ENCODE assay signal across 8 mouse cellular contexts in the genomic region with DNA sequence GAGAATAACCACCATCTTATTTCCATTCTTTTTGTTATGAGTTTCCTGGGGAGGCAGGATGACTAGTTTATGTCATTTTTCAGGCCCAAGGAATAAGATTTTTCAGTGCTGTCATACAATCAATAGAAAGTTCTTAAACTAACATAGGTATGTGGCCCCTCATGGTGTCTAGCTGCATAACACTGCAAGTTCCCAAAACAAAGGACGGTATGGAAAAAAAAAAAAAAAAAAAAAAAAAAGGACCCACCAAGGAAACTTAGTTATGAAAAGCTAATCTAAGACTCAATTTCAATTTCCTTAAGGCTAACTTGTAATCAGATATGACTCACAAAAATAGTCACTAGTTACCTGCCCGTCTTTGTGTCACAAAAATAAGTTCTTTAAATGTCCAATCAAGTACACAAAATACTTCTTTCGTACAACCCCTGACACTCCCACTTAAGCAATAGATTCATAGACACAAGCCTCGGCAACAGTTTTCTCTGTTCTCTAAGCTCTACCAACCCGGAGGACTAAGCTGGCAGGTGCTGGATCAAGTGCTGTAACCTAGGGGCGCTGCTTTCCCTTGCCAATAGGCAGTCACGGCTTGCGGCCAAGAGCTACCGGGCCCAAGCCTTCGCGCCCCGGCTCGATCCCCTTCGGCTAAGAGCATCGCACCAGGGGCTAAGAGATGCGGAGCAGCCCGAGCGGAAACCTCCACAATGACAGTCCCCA. TPM values are rescaled to one million over a fixed set of nuclear protein-coding genes. Genes with fewer than 3 reads are reported as not detected.
DNase-seq lines count a peak whose midpoint lies in the region; ATAC-seq lines count a peak whose summit lies in the region.

No protein-coding gene starts in this region.

- H3K9me3 ChIP-seq in heart, embryonic 11.5 days (replicated peaks; ENCODE audit: control insufficient read depth, low read length) = no peaks in the 10 kb centered on the region
- no peaks in the 10 kb centered on the region for H3K9me3 ChIP-seq in embryonic facial prominence, embryonic 12.5 days
- H3K9me3 ChIP-seq in limb, embryonic 11.5 days (ENCODE audit: control insufficient read depth, low read length) = no peaks in the 10 kb centered on the region
- H3K9me3 ChIP-seq in neural tube, embryonic 13.5 days = no peaks in the 10 kb centered on the region

- H3K4me1 ChIP-seq in heart, embryonic 11.5 days (ENCODE audit: control insufficient read depth, insufficient read depth, low read length) = peaks cover 6% of the 10 kb centered on the region; the same call in 1 of the 2 replicates
- H3K4me1 ChIP-seq in embryonic facial prominence, embryonic 12.5 days = no peaks in the 10 kb centered on the region
- H3K4me1 ChIP-seq in limb, embryonic 11.5 days (ENCODE audit: control insufficient read depth, insufficient read depth, low read length) = no peaks in the 10 kb centered on the region
- H3K4me1 ChIP-seq in neural tube, embryonic 13.5 days (replicated peaks) = peaks cover 23% of the 10 kb centered on the region

- peak overlapping the region; percentile 74 for H3K4me2 ChIP-seq in heart, embryonic 11.5 days
- peak overlapping the region; percentile 62 for H3K4me2 ChIP-seq in embryonic facial prominence, embryonic 12.5 days (replicated peaks)
- peak overlapping the region; percentile 41 for H3K4me2 ChIP-seq in limb, embryonic 11.5 days (ENCODE audit: low read depth, severe bottlenecking)
- peak overlapping the region; percentile 68 for H3K4me2 ChIP-seq in neural tube, embryonic 13.5 days

- no peaks in the 10 kb centered on the region for H3K27me3 ChIP-seq in heart, embryonic 11.5 days (ENCODE audit: control insufficient read depth, insufficient read depth, low read length)
- H3K27me3 ChIP-seq in embryonic facial prominence, embryonic 12.5 days = no peaks in the 10 kb centered on the region
- no peaks in the 10 kb centered on the region for H3K27me3 ChIP-seq in limb, embryonic 11.5 days (ENCODE audit: control insufficient read depth, insufficient read depth, low read length)
- no peaks in the 10 kb centered on the region for H3K27me3 ChIP-seq in neural tube, embryonic 13.5 days

- WGBS in heart, embryonic 11.5 days (ENCODE audit: insufficient replicate concordance) = under 1% methylated on average over 18 of the region's 18 CpGs
- 2% methylated on average over 18 of the region's 18 CpGs for WGBS in embryonic facial prominence, embryonic 12.5 days
- 1% methylated on average over 18 of the region's 18 CpGs for WGBS in limb, embryonic 11.5 days
- WGBS in neural tube, embryonic 13.5 days = 1% methylated on average over 18 of the region's 18 CpGs

- peak; percentile 35 for ATAC-seq in heart, embryonic 11.5 days (replicated peaks; ENCODE audit: insufficient number of reproducible peaks, low FRiP score, low TSS enrichment)
- ATAC-seq in embryonic facial prominence, embryonic 12.5 days (ENCODE audit: insufficient number of reproducible peaks, insufficient read depth, low FRiP score, low TSS enrichment) = peak; percentile 30; the same call in 1 of the 2 replicates
- ATAC-seq in limb, embryonic 11.5 days (ENCODE audit: insufficient number of reproducible peaks, low FRiP score, low TSS enrichment, low read depth) = peak; percentile 69
- no peak; the same call in 1 of the 2 replicates for ATAC-seq in neural tube, embryonic 13.5 days (ENCODE audit: low read depth)

- H3K27ac ChIP-seq in heart, embryonic 11.5 days (ENCODE audit: low read depth, low read length) = peak overlapping the region; percentile 99
- peak overlapping the region; percentile 96 for H3K27ac ChIP-seq in embryonic facial prominence, embryonic 12.5 days
- H3K27ac ChIP-seq in limb, embryonic 11.5 days (replicated peaks; ENCODE audit: low read depth, low read length) = peak overlapping the region; percentile 82
- H3K27ac ChIP-seq in neural tube, embryonic 13.5 days (replicated peaks) = peak overlapping the region; percentile 98

- H3K36me3 ChIP-seq in heart, embryonic 11.5 days (ENCODE audit: control insufficient read depth, insufficient read depth, low read length) = no peaks in the 10 kb centered on the region
- 0 out of 2 replicates have a peak, but pooled peaks cover 3% of the 10 kb centered on the region for H3K36me3 ChIP-seq in embryonic facial prominence, embryonic 12.5 days
- H3K36me3 ChIP-seq in limb, embryonic 11.5 days (ENCODE audit: control insufficient read depth, insufficient read depth, low read length) = no peaks in the 10 kb centered on the region
- no peaks in the 10 kb centered on the region for H3K36me3 ChIP-seq in neural tube, embryonic 13.5 days

- DNase-seq in heart, postnatal 4 days = no peak
- peak; percentile 65 for DNase-seq in A20 (ENCODE audit: low read depth, low spot score)
- DNase-seq in limb, embryonic 11.5 days (ENCODE audit: low spot score) = no peak
- no peak for DNase-seq in ovary, postnatal 14 days (ENCODE audit: low spot score)
- DNase-seq in natural killer cell, adult 2 months (ENCODE audit: low spot score in 2 of 2) = no peak

- peak overlapping the region; percentile 94 for H3K9ac ChIP-seq in heart, embryonic 11.5 days (ENCODE audit: low read depth, low read length)
- H3K9ac ChIP-seq in embryonic facial prominence, embryonic 12.5 days = peak overlapping the region; percentile 79
- peak overlapping the region; percentile 71 for H3K9ac ChIP-seq in limb, embryonic 11.5 days (ENCODE audit: low read length)
- peak overlapping the region; percentile 92 for H3K9ac ChIP-seq in neural tube, embryonic 13.5 days

- peak overlapping the region; percentile 95 for H3K4me3 ChIP-seq in heart, embryonic 11.5 days (ENCODE audit: low read depth, low read length)
- H3K4me3 ChIP-seq in embryonic facial prominence, embryonic 12.5 days = peak overlapping the region; percentile 91
- H3K4me3 ChIP-seq in limb, embryonic 11.5 days (ENCODE audit: low read depth, low read length) = peak overlapping the region; percentile 91
- H3K4me3 ChIP-seq in neural tube, embryonic 13.5 days = peak overlapping the region; percentile 93

RNA-seq across cellular contexts. Expression of a gene that starts 0.7 kb away (rescaled TPM):
- polyA plus RNA-seq in heart, embryonic 11.5 days (2014; fragmentation: Nextera tagmentation; extraction: Ambion mirVana) = 61.6 and 79.2 TPM in 2 replicates
- 10 to 100 TPM; 60.0 to 62.1 TPM for total RNA-seq in heart, postnatal 4 days (2021)
- 92.5 and 98.1 TPM in 2 replicates for polyA plus RNA-seq in embryonic facial prominence, embryonic 12.5 days (2016; fragmentation: Nextera tagmentation; extraction: Ambion mirVana)
- polyA plus RNA-seq in limb, embryonic 11.5 days (2014; fragmentation: Nextera tagmentation; extraction: Ambion mirVana) = 83.2 and 86.7 TPM in 2 replicates
- polyA plus RNA-seq in neural tube, embryonic 13.5 days (2015; fragmentation: Nextera tagmentation; extraction: Ambion mirVana) = 80.6 and 82.1 TPM in 2 replicates

RNA-seq across cellular contexts. Expression of a gene that starts 47.6 kb away (rescaled TPM):
- polyA plus RNA-seq in heart, embryonic 11.5 days (2014; fragmentation: Nextera tagmentation; extraction: Ambion mirVana) = 0.16 and 0.23 TPM in 2 replicates
- not detected for total RNA-seq in heart, postnatal 4 days (2021)
- 0.69 and 1.2 TPM in 2 replicates for polyA plus RNA-seq in embryonic facial prominence, embryonic 12.5 days (2016; fragmentation: Nextera tagmentation; extraction: Ambion mirVana)
- not detected in 2 replicates for polyA plus RNA-seq in limb, embryonic 11.5 days (2014; fragmentation: Nextera tagmentation; extraction: Ambion mirVana)
- not detected in 2 replicates for polyA plus RNA-seq in neural tube, embryonic 13.5 days (2015; fragmentation: Nextera tagmentation; extraction: Ambion mirVana)

RNA-seq across cellular contexts. Expression of a gene that starts 52.6 kb away (rescaled TPM):
- polyA plus RNA-seq in heart, embryonic 11.5 days (2014; fragmentation: Nextera tagmentation; extraction: Ambion mirVana) = 0.90 and 1.3 TPM in 2 replicates
- 1 to 10 TPM; 1.0 to 1.2 TPM for total RNA-seq in heart, postnatal 4 days (2021)
- 3.5 and 4.3 TPM in 2 replicates for polyA plus RNA-seq in embryonic facial prominence, embryonic 12.5 days (2016; fragmentation: Nextera tagmentation; extraction: Ambion mirVana)
- 0.73 and 1.0 TPM in 2 replicates for polyA plus RNA-seq in limb, embryonic 11.5 days (2014; fragmentation: Nextera tagmentation; extraction: Ambion mirVana)
- not detected in 2 replicates for polyA plus RNA-seq in neural tube, embryonic 13.5 days (2015; fragmentation: Nextera tagmentation; extraction: Ambion mirVana)

RNA-seq across cellular contexts. Expression of a gene that starts 58.3 kb away (rescaled TPM):
- polyA plus RNA-seq in heart, embryonic 11.5 days (2014; fragmentation: Nextera tagmentation; extraction: Ambion mirVana) = not detected in 2 replicates
- not detected for total RNA-seq in heart, postnatal 4 days (2021)
- not detected in 2 replicates for polyA plus RNA-seq in embryonic facial prominence, embryonic 12.5 days (2016; fragmentation: Nextera tagmentation; extraction: Ambion mirVana)
- not detected in 2 replicates for polyA plus RNA-seq in limb, embryonic 11.5 days (2014; fragmentation: Nextera tagmentation; extraction: Ambion mirVana)
- polyA plus RNA-seq in neural tube, embryonic 13.5 days (2015; fragmentation: Nextera tagmentation; extraction: Ambion mirVana) = not detected in 2 replicates
